Mouse (Mus musculus): Measurements from ENCODE around the gene Ttll1.

DNA sequence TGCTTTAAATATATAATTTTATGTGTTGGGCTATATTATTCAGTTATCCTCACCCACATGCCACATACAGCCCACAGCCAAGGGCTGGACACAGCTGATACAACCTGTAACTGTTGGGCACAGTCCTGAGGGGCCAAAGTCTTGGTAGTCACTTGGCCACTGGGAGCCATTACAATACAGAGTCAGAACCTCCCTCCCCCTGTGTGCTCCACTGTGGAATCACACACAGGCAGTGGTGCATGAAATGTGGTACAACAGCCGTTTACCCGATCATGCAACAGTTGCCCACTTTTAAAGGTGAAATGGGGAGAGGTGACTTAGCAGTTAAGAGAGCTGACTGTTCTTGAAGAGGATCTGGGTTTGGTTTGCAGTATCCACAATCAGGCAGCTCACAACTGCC, 60.7 kb downstream of the Ttll1 start:
- TF ChIP-seq POLR2A (IDR thresholded peaks at IDR 0.05; ENCODE audit: insufficient read depth, low read depth, low read length) = no peak
- no peak for TF ChIP-seq CTCF (IDR thresholded peaks at IDR 0.05; ENCODE audit: insufficient read depth, low read depth, low read length)

Measured in olfactory bulb, adult 2 months (tissue).